Mouse (Mus musculus): ENCODE data around the gene Ccdc30. TPM values are rescaled to one million over a fixed set of nuclear protein-coding genes. Genes with fewer than 3 reads are reported as not detected.

Ccdc30 gene
- polyA plus RNA-seq, 1 experiment from 2014 or later, result 1.6 TPM

GRCm38 (mm10) chr4:119450436-119450835, 35.1 kb upstream of the Ccdc30 start:
- Histone ChIP-seq H3K4me2 (no peak overlapping the region), H3K27ac (ENCODE audit: low read depth, low read length) (no peak overlapping the region), H3K4me1 (replicated peaks; ENCODE audit: control insufficient read depth, insufficient read depth, low read length) (peaks cover 5% of the 10 kb centered on the region; the same call in 1 of the 2 replicates), H3K36me3 (ENCODE audit: control insufficient read depth, insufficient read depth, low read length) (no peaks in the 10 kb centered on the region), H3K27me3 (replicated peaks; ENCODE audit: control insufficient read depth, insufficient read depth, low read length) (no peaks in the 10 kb centered on the region), H3K9me3 (ENCODE audit: control insufficient read depth, low read length) (no peaks in the 10 kb centered on the region), H3K4me3 (ENCODE audit: low read depth, low read length) (no peak overlapping the region), H3K9ac (ENCODE audit: low read depth, low read length) (no peak overlapping the region)
- no peak for ATAC-seq (replicated peaks; ENCODE audit: low FRiP score)
- WGBS, result 69% methylated on average over 7 of the region's 7 CpGs
- DNase-seq (ENCODE audit: low spot score), result no peak

- Histone ChIP-seq H3K9ac (ENCODE audit: low read depth, low read length) (no peak overlapping the region), H3K4me2 (no peak overlapping the region), H3K9me3 (ENCODE audit: control insufficient read depth, low read length) (no peaks in the 10 kb centered on the region), H3K36me3 (ENCODE audit: control insufficient read depth, insufficient read depth, low read length) (no peaks in the 10 kb centered on the region), H3K27ac (ENCODE audit: low read depth, low read length) (no peak overlapping the region), H3K27me3 (replicated peaks; ENCODE audit: control insufficient read depth, insufficient read depth, low read length) (no peaks in the 10 kb centered on the region), H3K4me1 (replicated peaks; ENCODE audit: control insufficient read depth, insufficient read depth, low read length) (no peaks in the 10 kb centered on the region), H3K4me3 (ENCODE audit: low read depth, low read length) (no peak overlapping the region)
- ATAC-seq (replicated peaks; ENCODE audit: low FRiP score) (no peak), DNase-seq (ENCODE audit: low spot score) (no peak)
- 57% methylated on average over 3 of the region's 3 CpGs for WGBS
Measured at GRCm38 (mm10) chr4:119447786-119448185, 32.5 kb upstream of the Ccdc30 start.

- H3K4me1 ChIP-seq (replicated peaks; ENCODE audit: control insufficient read depth, insufficient read depth, low read length), result peaks cover 2% of the 10 kb centered on the region; the same call in 1 of the 2 replicates
- H3K4me2 ChIP-seq, result no peak overlapping the region
- H3K9ac ChIP-seq (ENCODE audit: low read depth, low read length), result no peak overlapping the region
- H3K4me3 ChIP-seq (ENCODE audit: low read depth, low read length), result no peak overlapping the region
- DNase-seq (ENCODE audit: low spot score) (no peak), ATAC-seq (replicated peaks; ENCODE audit: low FRiP score) (no peak)
- no peaks in the 10 kb centered on the region for H3K9me3 ChIP-seq (ENCODE audit: control insufficient read depth, low read length)
- WGBS, result 90% methylated on average over 6 of the region's 6 CpGs
- no peaks in the 10 kb centered on the region for H3K27me3 ChIP-seq (replicated peaks; ENCODE audit: control insufficient read depth, insufficient read depth, low read length)
- H3K27ac ChIP-seq (ENCODE audit: low read depth, low read length), result no peak overlapping the region
- no peaks in the 10 kb centered on the region for H3K36me3 ChIP-seq (ENCODE audit: control insufficient read depth, insufficient read depth, low read length)
Measured at GRCm38 (mm10) chr4:119447261-119447660, 31.9 kb upstream of the Ccdc30 start.

- Histone ChIP-seq H3K27ac (ENCODE audit: low read depth, low read length) (no peak overlapping the region), H3K27me3 (replicated peaks; ENCODE audit: control insufficient read depth, insufficient read depth, low read length) (no peaks in the 10 kb centered on the region), H3K4me1 (replicated peaks; ENCODE audit: control insufficient read depth, insufficient read depth, low read length) (peaks cover 2% of the 10 kb centered on the region; the same call in 1 of the 2 replicates), H3K9me3 (ENCODE audit: control insufficient read depth, low read length) (no peaks in the 10 kb centered on the region; the same call in 1 of the 2 replicates), H3K4me2 (no peak overlapping the region), H3K4me3 (ENCODE audit: low read depth, low read length) (no peak overlapping the region), H3K9ac (ENCODE audit: low read depth, low read length) (no peak overlapping the region), H3K36me3 (ENCODE audit: control insufficient read depth, insufficient read depth, low read length) (no peaks in the 10 kb centered on the region)
- ATAC-seq (replicated peaks; ENCODE audit: low FRiP score), result no peak
- DNase-seq (ENCODE audit: low spot score), result no peak
- WGBS, result 56% methylated on average over 6 of the region's 6 CpGs
Measured at GRCm38 (mm10) chr4:119442539-119442938, 27.2 kb upstream of the Ccdc30 start.

GRCm38 (mm10) chr4:119441836-119442235, 26.5 kb upstream of the Ccdc30 start:
- ATAC-seq (replicated peaks; ENCODE audit: low FRiP score), result peak; percentile 67; the same call in 1 of the 2 replicates
- Histone ChIP-seq H3K4me1 (replicated peaks; ENCODE audit: control insufficient read depth, insufficient read depth, low read length) (peaks cover 2% of the 10 kb centered on the region; the same call in 1 of the 2 replicates), H3K9me3 (ENCODE audit: control insufficient read depth, low read length) (no peaks in the 10 kb centered on the region; the same call in 1 of the 2 replicates), H3K27ac (ENCODE audit: low read depth, low read length) (no peak overlapping the region), H3K4me3 (ENCODE audit: low read depth, low read length) (no peak overlapping the region), H3K27me3 (replicated peaks; ENCODE audit: control insufficient read depth, insufficient read depth, low read length) (no peaks in the 10 kb centered on the region), H3K4me2 (no peak overlapping the region), H3K9ac (ENCODE audit: low read depth, low read length) (no peak overlapping the region), H3K36me3 (ENCODE audit: control insufficient read depth, insufficient read depth, low read length) (no peaks in the 10 kb centered on the region)
- WGBS, result 90% methylated on average over 4 of the region's 4 CpGs
- no peak for DNase-seq (ENCODE audit: low spot score)

- H3K27ac ChIP-seq (ENCODE audit: low read depth, low read length), result no peak overlapping the region
- no peak overlapping the region for H3K4me3 ChIP-seq (ENCODE audit: low read depth, low read length)
- H3K27me3 ChIP-seq (replicated peaks; ENCODE audit: control insufficient read depth, insufficient read depth, low read length), result no peaks in the 10 kb centered on the region
- no peak for DNase-seq (ENCODE audit: low spot score)
- 73% methylated on average over 2 of the region's 2 CpGs for WGBS
- no peak for ATAC-seq (replicated peaks; ENCODE audit: low FRiP score)
- peaks cover 2% of the 10 kb centered on the region; the same call in 1 of the 2 replicates for H3K4me1 ChIP-seq (replicated peaks; ENCODE audit: control insufficient read depth, insufficient read depth, low read length)
- H3K36me3 ChIP-seq (ENCODE audit: control insufficient read depth, insufficient read depth, low read length), result no peaks in the 10 kb centered on the region
- no peak overlapping the region for H3K4me2 ChIP-seq
- H3K9ac ChIP-seq (ENCODE audit: low read depth, low read length), result no peak overlapping the region
- no peaks in the 10 kb centered on the region; the same call in 1 of the 2 replicates for H3K9me3 ChIP-seq (ENCODE audit: control insufficient read depth, low read length)
Measured at GRCm38 (mm10) chr4:119437936-119438335, 22.6 kb upstream of the Ccdc30 start.

- DNase-seq (ENCODE audit: low spot score), result no peak
- no peak overlapping the region for H3K4me3 ChIP-seq (ENCODE audit: low read depth, low read length)
- no peaks in the 10 kb centered on the region for H3K36me3 ChIP-seq (ENCODE audit: control insufficient read depth, insufficient read depth, low read length)
- ATAC-seq (replicated peaks; ENCODE audit: low FRiP score), result peak; percentile 65
- H3K4me2 ChIP-seq, result peak overlapping the region; percentile 43; the same call in 1 of the 2 replicates
- H3K27me3 ChIP-seq (replicated peaks; ENCODE audit: control insufficient read depth, insufficient read depth, low read length), result no peaks in the 10 kb centered on the region
- no peaks in the 10 kb centered on the region; the same call in 1 of the 2 replicates for H3K9me3 ChIP-seq (ENCODE audit: control insufficient read depth, low read length)
- H3K27ac ChIP-seq (ENCODE audit: low read depth, low read length), result no peak overlapping the region
- no peak overlapping the region for H3K9ac ChIP-seq (ENCODE audit: low read depth, low read length)
- H3K4me1 ChIP-seq (replicated peaks; ENCODE audit: control insufficient read depth, insufficient read depth, low read length), result no peaks in the 10 kb centered on the region
- 34% methylated on average over 5 of the region's 5 CpGs for WGBS
Measured at GRCm38 (mm10) chr4:119430678-119431077, 15.4 kb upstream of the Ccdc30 start.

- no peak overlapping the region for H3K4me3 ChIP-seq (ENCODE audit: low read depth, low read length)
- no peaks in the 10 kb centered on the region for H3K9me3 ChIP-seq (ENCODE audit: control insufficient read depth, low read length)
- H3K27me3 ChIP-seq (replicated peaks; ENCODE audit: control insufficient read depth, insufficient read depth, low read length), result no peaks in the 10 kb centered on the region
- no peak overlapping the region for H3K9ac ChIP-seq (ENCODE audit: low read depth, low read length)
- H3K36me3 ChIP-seq (ENCODE audit: control insufficient read depth, insufficient read depth, low read length), result no peaks in the 10 kb centered on the region
- H3K27ac ChIP-seq (ENCODE audit: low read depth, low read length), result no peak overlapping the region
- H3K4me1 ChIP-seq (replicated peaks; ENCODE audit: control insufficient read depth, insufficient read depth, low read length), result peaks cover 9% of the 10 kb centered on the region
- DNase-seq (ENCODE audit: low spot score) (no peak), ATAC-seq (replicated peaks; ENCODE audit: low FRiP score) (no peak)
- no peak overlapping the region for H3K4me2 ChIP-seq
- WGBS, result 53% methylated on average over 2 of the region's 2 CpGs
Measured at GRCm38 (mm10) chr4:119427680-119428079, 12.4 kb upstream of the Ccdc30 start.

- H3K4me3 ChIP-seq (ENCODE audit: low read depth, low read length), result no peak overlapping the region
- no peaks in the 10 kb centered on the region for H3K27me3 ChIP-seq (replicated peaks; ENCODE audit: control insufficient read depth, insufficient read depth, low read length)
- H3K27ac ChIP-seq (ENCODE audit: low read depth, low read length), result no peak overlapping the region
- no peak for ATAC-seq (replicated peaks; ENCODE audit: low FRiP score)
- WGBS, result 53% methylated on average over 2 of the region's 2 CpGs
- no peak for DNase-seq (ENCODE audit: low spot score)
- H3K9me3 ChIP-seq (ENCODE audit: control insufficient read depth, low read length), result no peaks in the 10 kb centered on the region
- H3K9ac ChIP-seq (ENCODE audit: low read depth, low read length), result no peak overlapping the region
- H3K4me1 ChIP-seq (replicated peaks; ENCODE audit: control insufficient read depth, insufficient read depth, low read length), result peaks cover 15% of the 10 kb centered on the region
- H3K36me3 ChIP-seq (ENCODE audit: control insufficient read depth, insufficient read depth, low read length), result no peaks in the 10 kb centered on the region
- no peak overlapping the region for H3K4me2 ChIP-seq
Measured at GRCm38 (mm10) chr4:119425601-119426000, 10.3 kb upstream of the Ccdc30 start.

All from liver, embryonic 11.5 days (tissue).